Mouse (Mus musculus) spleen, postnatal 14 days (tissue): ENCODE results near the gene Crk.

Source experiments
- DNase-seq, 2 experiments: peaks; one replicate each; pipeline ENCODE4 v3.0.0; 2021 to 2022; ENCODE audit warnings: low spot score in 2 of 2

Crk gene

DNA sequence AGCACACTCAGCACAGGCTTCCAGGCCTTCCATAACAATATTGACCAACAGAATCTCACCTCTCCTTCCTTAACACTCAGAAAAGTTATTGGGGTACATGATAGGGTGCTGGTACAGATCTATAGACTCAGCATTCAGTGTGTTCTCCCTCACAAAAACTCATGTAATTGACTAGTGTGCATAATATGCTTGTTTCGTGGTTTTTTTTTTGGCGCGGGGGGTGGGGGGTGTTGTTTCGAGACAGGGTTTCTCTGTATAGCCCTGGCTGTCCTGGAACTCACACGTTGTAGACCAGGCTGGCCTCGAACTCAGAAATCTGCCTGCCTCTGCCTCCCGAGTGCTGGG is 59.4 kb downstream of the Crk start:
- DNase-seq, result no peak

DNA sequence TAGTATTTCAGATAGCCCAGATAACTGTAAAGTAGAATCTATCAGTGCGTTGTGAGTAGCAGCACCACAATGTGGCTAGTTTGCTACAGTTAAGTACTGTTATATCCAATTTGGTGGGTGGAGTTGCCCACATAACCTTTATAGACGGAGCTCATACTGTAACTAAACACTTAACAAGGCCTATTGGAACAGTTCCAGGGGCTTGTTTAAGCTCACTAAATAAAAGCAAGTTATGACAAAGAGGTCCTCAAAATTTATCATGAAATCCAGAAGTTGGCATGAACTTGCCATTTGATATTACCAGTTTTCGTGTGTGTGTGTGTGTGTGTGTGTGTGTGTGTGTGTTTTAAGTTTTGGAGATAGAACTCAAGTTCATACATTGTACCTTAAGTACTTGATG is 61.1 kb downstream of the Crk start:
- DNase-seq, result no peak

DNA sequence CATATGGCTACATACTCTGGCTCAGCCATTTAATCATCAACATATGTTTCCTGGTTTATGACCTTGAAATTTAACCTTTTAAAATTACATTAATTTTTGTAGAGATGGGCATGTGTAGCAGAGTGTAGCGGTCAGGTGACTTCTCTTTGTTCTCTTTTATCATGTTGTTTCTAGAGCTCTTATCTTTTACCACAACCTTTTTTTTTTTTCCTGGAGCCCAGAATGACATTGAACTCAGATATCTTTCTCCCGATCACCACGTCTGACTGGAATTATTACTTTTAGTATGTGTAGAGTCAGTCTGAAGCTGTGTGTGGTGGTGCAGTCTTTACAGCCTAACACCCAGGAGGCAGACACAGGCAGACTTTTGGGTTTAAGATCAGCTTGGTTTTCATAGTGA is 62.6 kb downstream of the Crk start:
- no peak for DNase-seq

DNA sequence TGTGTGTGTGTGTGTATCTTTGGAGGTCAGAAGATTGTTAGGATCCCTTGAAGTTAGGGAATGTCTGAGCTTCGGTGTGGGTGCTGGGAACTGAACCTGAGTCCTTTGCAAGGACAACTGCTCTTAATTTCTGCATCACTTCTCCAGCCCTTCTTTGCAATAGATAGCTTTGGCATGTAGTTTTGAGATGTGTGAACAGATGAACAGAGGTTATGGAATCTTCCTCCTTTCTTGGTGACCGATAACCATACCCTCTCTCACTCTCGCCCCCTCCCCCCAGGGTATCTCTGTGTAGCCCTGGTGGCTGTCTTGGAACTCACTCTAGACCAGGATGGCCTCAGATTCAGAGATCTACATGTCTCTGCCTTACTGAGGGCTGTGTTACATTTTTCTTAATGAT is 65.7 kb downstream of the Crk start:
- no peak for DNase-seq

DNA sequence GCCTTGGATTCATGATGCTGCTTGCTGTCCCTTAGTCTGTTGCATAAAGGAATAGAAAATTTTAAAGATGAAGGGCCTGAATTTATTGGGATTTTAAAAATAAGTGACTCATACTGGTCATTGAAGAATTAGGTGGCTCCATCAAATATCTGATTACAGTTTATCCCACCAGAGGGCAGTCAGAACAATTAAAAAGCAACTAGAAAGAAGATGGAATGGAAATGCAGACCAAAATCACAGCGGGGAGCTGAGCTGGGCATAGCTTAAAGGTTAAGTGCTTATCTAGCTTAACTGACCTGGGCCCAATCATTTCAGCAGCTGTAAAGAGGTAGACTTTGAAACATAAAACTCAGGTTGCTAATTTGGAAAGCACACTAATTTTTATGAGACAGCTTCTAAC is 71.5 kb downstream of the Crk start:
- no peak for DNase-seq

DNA sequence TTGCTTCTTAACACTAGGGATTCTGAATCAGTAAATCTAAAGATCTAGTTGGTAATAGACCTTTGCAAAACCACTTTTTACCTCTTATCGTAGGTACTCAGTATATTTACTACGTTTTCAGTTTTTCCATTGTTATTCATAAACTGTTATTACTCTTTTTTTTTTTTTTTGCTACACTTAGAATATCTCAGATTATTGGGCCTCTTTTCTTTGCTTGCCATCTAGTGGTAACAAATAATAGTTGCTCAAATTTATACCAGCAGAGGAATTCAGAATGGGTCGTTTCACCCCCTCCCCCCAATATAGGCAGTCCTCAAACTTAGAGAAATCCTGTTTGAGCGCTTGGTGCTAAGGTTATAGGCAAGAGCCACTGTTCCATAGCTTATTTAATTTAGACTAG is 72.0 kb downstream of the Crk start:
- DNase-seq, result no peak
